Mouse (Mus musculus): ENCODE measurements around the gene Dolpp1. TPM values are rescaled to one million over a fixed set of nuclear protein-coding genes. Genes with fewer than 3 reads are reported as not detected.

The Dolpp1 gene
- polyA plus RNA-seq, 1 experiment: 19.4 TPM

GRCm38 (mm10) chr2:30351149-30351548 lies 40.9 kb upstream of the Dolpp1 start:
- Histone ChIP-seq H3K27me3 (ENCODE audit: control insufficient read depth, insufficient read depth, insufficient read length) (no peaks in the 10 kb centered on the region), H3ac (ENCODE audit: control insufficient read depth, insufficient read length, low read depth) (no peak overlapping the region), H3K36me3 (ENCODE audit: control insufficient read depth, insufficient read depth) (peaks cover 28% of the 10 kb centered on the region), H3K79me3 (ENCODE audit: low read depth) (no peaks in the 10 kb centered on the region), H3K4me3 (ENCODE audit: insufficient read depth, poor library complexity, severe bottlenecking) (no peak overlapping the region), H3K79me2 (ENCODE audit: control insufficient read depth, insufficient read depth) (peaks cover 5% of the 10 kb centered on the region)
- peak; percentile 13 for TF ChIP-seq MAX (IDR thresholded peaks at IDR 0.05)
- TF ChIP-seq FOSL1 (IDR thresholded peaks at IDR 0.05; ENCODE audit: insufficient read depth, low read length, poor library complexity, severe bottlenecking): no peak
- peak; percentile 31 for TF ChIP-seq CEBPB (IDR thresholded peaks at IDR 0.05; ENCODE audit: low read depth)

GRCm38 (mm10) chr2:30355861-30356260 lies 36.2 kb upstream of the Dolpp1 start:
- peaks cover 8% of the 10 kb centered on the region for H3K79me3 ChIP-seq (ENCODE audit: low read depth)

DNA sequence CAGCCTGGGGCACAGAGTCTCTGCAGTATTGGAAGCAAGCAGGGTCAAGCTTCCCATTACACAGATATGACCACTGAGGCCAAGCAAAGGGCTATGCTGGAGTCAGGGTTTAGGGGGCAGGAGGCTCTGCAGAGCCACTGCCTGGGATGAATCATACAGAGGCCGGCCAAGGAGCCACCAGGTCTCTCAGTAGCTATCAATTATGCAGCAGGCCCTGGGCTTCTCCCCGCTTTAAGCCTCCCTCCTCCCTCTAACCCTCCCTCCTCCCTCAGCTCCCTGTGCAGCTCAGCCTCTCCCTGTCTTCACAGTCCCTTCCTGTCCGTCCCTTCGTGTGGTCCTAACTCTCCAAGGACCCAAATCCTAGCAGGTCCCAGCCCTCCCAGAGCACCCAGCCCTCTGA lies 35.8 kb upstream of the Dolpp1 start:
- H3K36me3 ChIP-seq (ENCODE audit: control insufficient read depth, insufficient read depth): peaks cover 16% of the 10 kb centered on the region
- no peaks in the 10 kb centered on the region for H3K27me3 ChIP-seq (ENCODE audit: control insufficient read depth, insufficient read depth, insufficient read length)
- H3K4me3 ChIP-seq (ENCODE audit: insufficient read depth, poor library complexity, severe bottlenecking): no peak overlapping the region
- no peak for TF ChIP-seq MAX (IDR thresholded peaks at IDR 0.05)
- TF ChIP-seq FOSL1 (IDR thresholded peaks at IDR 0.05; ENCODE audit: insufficient read depth, low read length, poor library complexity, severe bottlenecking): no peak
- no peak for TF ChIP-seq USF1 (IDR thresholded peaks at IDR 0.05; ENCODE audit: low read depth)
- no peak for TF ChIP-seq MYOD1 (IDR thresholded peaks at IDR 0.05; ENCODE audit: control insufficient read depth, insufficient read length, low read depth)
- no peak for TF ChIP-seq CEBPB (IDR thresholded peaks at IDR 0.05; ENCODE audit: low read depth)
- TF ChIP-seq CTCF (IDR thresholded peaks at IDR 0.05; ENCODE audit: control insufficient read depth, insufficient read depth, insufficient read length): no peak
- no peak for TF ChIP-seq MYOG (IDR thresholded peaks at IDR 0.05; ENCODE audit: control insufficient read depth, extremely low read depth, insufficient read length)
- H3K79me2 ChIP-seq (ENCODE audit: control insufficient read depth, insufficient read depth): peaks cover 33% of the 10 kb centered on the region
- peaks cover 8% of the 10 kb centered on the region for H3K79me3 ChIP-seq (ENCODE audit: low read depth)
- peak overlapping the region; percentile 3 for H3ac ChIP-seq (ENCODE audit: control insufficient read depth, insufficient read length, low read depth)

More at GRCm38 (mm10) chr2:30355861-30356260, 36.2 kb upstream of the Dolpp1 start:
- H3K36me3 ChIP-seq (ENCODE audit: control insufficient read depth, insufficient read depth): peaks cover 16% of the 10 kb centered on the region
- peaks cover 33% of the 10 kb centered on the region for H3K79me2 ChIP-seq (ENCODE audit: control insufficient read depth, insufficient read depth)
- TF ChIP-seq FOSL1 (IDR thresholded peaks at IDR 0.05; ENCODE audit: insufficient read depth, low read length, poor library complexity, severe bottlenecking): no peak
- no peak for TF ChIP-seq CEBPB (IDR thresholded peaks at IDR 0.05; ENCODE audit: low read depth)
- TF ChIP-seq CTCF (IDR thresholded peaks at IDR 0.05; ENCODE audit: control insufficient read depth, insufficient read depth, insufficient read length): no peak
- no peak for TF ChIP-seq MYOD1 (IDR thresholded peaks at IDR 0.05; ENCODE audit: control insufficient read depth, insufficient read length, low read depth)
- no peak for TF ChIP-seq MAX (IDR thresholded peaks at IDR 0.05)
- TF ChIP-seq MYOG (IDR thresholded peaks at IDR 0.05; ENCODE audit: control insufficient read depth, extremely low read depth, insufficient read length): no peak
- no peak for TF ChIP-seq USF1 (IDR thresholded peaks at IDR 0.05; ENCODE audit: low read depth)
- H3K27me3 ChIP-seq (ENCODE audit: control insufficient read depth, insufficient read depth, insufficient read length): no peaks in the 10 kb centered on the region
- H3ac ChIP-seq (ENCODE audit: control insufficient read depth, insufficient read length, low read depth): no peak overlapping the region
- no peak overlapping the region for H3K4me3 ChIP-seq (ENCODE audit: insufficient read depth, poor library complexity, severe bottlenecking)

DNA sequence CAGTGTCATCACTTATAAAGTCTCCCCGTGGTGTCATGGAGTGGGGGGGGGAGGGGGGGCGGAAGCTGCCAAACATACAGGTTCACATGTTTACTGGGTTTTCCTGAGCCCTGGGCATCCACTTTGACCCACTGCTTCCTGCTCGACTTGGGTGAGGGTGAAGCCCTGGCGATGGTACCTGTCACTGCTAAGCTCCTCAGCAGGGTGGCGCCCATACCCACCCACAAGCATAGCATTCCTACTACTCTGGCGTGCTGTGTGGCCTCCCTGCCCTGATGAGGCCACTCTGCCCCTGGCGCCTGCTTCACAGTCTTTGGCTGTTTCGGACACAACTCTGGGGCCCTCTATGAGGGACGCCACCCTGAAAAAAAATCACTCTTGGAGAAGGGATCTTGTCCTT lies 35.1 kb upstream of the Dolpp1 start:
- no peak overlapping the region for H3ac ChIP-seq (ENCODE audit: control insufficient read depth, insufficient read length, low read depth)
- no peak overlapping the region for H3K4me3 ChIP-seq (ENCODE audit: insufficient read depth, poor library complexity, severe bottlenecking)
- H3K27me3 ChIP-seq (ENCODE audit: control insufficient read depth, insufficient read depth, insufficient read length): no peaks in the 10 kb centered on the region
- peaks cover 8% of the 10 kb centered on the region for H3K79me3 ChIP-seq (ENCODE audit: low read depth)
- no peak for TF ChIP-seq CEBPB (IDR thresholded peaks at IDR 0.05; ENCODE audit: low read depth)
- no peak for TF ChIP-seq MYOG (IDR thresholded peaks at IDR 0.05; ENCODE audit: control insufficient read depth, extremely low read depth, insufficient read length)
- no peak for TF ChIP-seq USF1 (IDR thresholded peaks at IDR 0.05; ENCODE audit: low read depth)
- no peak for TF ChIP-seq FOSL1 (IDR thresholded peaks at IDR 0.05; ENCODE audit: insufficient read depth, low read length, poor library complexity, severe bottlenecking)
- no peak for TF ChIP-seq MAX (IDR thresholded peaks at IDR 0.05)
- TF ChIP-seq CTCF (IDR thresholded peaks at IDR 0.05; ENCODE audit: control insufficient read depth, insufficient read depth, insufficient read length): no peak
- no peak for TF ChIP-seq MYOD1 (IDR thresholded peaks at IDR 0.05; ENCODE audit: control insufficient read depth, insufficient read length, low read depth)
- H3K79me2 ChIP-seq (ENCODE audit: control insufficient read depth, insufficient read depth): peaks cover 33% of the 10 kb centered on the region
- peaks cover 16% of the 10 kb centered on the region for H3K36me3 ChIP-seq (ENCODE audit: control insufficient read depth, insufficient read depth)

DNA sequence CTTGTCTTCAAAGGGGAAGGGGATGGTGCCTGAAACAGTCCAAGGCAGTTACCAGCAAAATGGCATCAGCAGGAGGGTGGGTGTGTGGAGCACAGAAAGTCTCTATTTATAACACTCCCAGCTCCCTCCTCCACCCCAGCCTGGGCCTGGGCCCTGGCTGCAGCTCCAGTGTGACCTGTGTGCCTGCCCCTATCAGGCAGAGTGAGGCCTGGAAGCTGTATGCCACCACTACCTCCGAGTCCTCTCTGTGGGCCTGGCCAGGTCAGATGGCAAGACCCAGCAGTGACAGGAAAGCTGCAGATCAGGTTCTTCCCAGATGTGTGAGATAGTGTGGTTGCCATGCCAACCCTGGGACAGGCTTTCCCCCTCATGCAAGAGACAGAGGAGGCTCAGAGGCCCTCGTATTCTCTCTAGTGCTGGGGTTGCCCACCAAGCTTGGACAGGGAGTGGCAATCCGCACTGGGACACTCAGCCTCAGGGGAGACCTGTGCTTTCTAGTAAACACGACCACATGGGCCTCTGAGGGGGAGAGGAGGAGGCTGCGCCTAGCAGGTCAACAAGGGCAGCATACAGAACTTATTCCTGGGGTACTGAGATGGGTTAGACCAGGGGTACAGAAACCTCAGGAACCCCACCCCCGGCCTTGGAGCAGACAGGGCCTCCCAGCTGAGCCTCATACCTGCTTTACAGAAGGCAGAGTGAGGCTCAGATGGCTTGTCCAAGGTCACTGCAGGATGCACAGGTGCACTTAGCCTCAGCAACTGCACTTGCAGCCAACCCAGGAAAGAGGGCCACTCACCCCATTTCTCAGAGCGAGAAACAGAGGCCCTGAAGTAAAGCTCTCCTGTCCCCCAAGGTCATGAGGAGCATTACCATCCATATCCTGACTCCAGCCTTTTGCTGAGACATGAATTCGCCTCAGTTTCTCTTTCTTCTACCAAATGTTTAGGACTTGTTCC lies 34.2 kb upstream of the Dolpp1 start:
- Histone ChIP-seq H3K79me3 (ENCODE audit: low read depth) (peaks cover 8% of the 10 kb centered on the region), H3K36me3 (ENCODE audit: control insufficient read depth, insufficient read depth) (peaks cover 12% of the 10 kb centered on the region), H3K79me2 (ENCODE audit: control insufficient read depth, insufficient read depth) (peaks cover 33% of the 10 kb centered on the region), H3ac (ENCODE audit: control insufficient read depth, insufficient read length, low read depth) (peak overlapping the region; percentile 26), H3K27me3 (ENCODE audit: control insufficient read depth, insufficient read depth, insufficient read length) (no peaks in the 10 kb centered on the region), H3K4me3 (ENCODE audit: insufficient read depth, poor library complexity, severe bottlenecking) (peak overlapping the region; percentile 65)
- TF ChIP-seq CEBPB (IDR thresholded peaks at IDR 0.05; ENCODE audit: low read depth) (no peak), CTCF (IDR thresholded peaks at IDR 0.05; ENCODE audit: control insufficient read depth, insufficient read depth, insufficient read length) (no peak), MAX (IDR thresholded peaks at IDR 0.05) (no peak), MYOD1 (IDR thresholded peaks at IDR 0.05; ENCODE audit: control insufficient read depth, insufficient read length, low read depth) (no peak), USF1 (IDR thresholded peaks at IDR 0.05; ENCODE audit: low read depth) (no peak), FOSL1 (IDR thresholded peaks at IDR 0.05; ENCODE audit: insufficient read depth, low read length, poor library complexity, severe bottlenecking) (no peak), MYOG (IDR thresholded peaks at IDR 0.05; ENCODE audit: control insufficient read depth, extremely low read depth, insufficient read length) (no peak)

Measured in C2C12 (cell line).